Mouse (Mus musculus) adrenal gland, postnatal 14 days (tissue): ENCODE data around the gene Tada3. TPM values are rescaled to one million over a fixed set of nuclear protein-coding genes. Genes with fewer than 3 reads are reported as not detected.

Source experiments
- DNase-seq: peaks from one replicate; pipeline ENCODE4 v3.0.0; 2021; ENCODE audit warnings: mixed read lengths
- long read RNA-seq, 2 experiments: library from polyadenylated mRNA; stranded (forward); transcript quantifications; one replicate each; pipeline ENCODE4 v2.0.0; 2021
- total RNA-seq: library from RNA; stranded (reverse); gene quantifications from 2 replicates; pipeline ENCODE4 v1.2.3, GENCODE M21; 2021

Gene Tada3
- 34.9 and 35.5 TPM in 2 replicates for total RNA-seq
- long read RNA-seq, experiment 1, transcript Tada3-201 (9 exons, 2,848 nt) = major isoform, 7 of 61 reads
- long read RNA-seq, experiment 1, partial matches to known transcripts = 6 of 61 reads
- long read RNA-seq, experiment 1, other reads (novel, unspliced or antisense) = 47 of 61 reads
- long read RNA-seq, experiment 2, partial matches to known transcripts = 2 of 20 reads
- long read RNA-seq, experiment 2, other reads (novel, unspliced or antisense) = 16 of 20 reads

DNA sequence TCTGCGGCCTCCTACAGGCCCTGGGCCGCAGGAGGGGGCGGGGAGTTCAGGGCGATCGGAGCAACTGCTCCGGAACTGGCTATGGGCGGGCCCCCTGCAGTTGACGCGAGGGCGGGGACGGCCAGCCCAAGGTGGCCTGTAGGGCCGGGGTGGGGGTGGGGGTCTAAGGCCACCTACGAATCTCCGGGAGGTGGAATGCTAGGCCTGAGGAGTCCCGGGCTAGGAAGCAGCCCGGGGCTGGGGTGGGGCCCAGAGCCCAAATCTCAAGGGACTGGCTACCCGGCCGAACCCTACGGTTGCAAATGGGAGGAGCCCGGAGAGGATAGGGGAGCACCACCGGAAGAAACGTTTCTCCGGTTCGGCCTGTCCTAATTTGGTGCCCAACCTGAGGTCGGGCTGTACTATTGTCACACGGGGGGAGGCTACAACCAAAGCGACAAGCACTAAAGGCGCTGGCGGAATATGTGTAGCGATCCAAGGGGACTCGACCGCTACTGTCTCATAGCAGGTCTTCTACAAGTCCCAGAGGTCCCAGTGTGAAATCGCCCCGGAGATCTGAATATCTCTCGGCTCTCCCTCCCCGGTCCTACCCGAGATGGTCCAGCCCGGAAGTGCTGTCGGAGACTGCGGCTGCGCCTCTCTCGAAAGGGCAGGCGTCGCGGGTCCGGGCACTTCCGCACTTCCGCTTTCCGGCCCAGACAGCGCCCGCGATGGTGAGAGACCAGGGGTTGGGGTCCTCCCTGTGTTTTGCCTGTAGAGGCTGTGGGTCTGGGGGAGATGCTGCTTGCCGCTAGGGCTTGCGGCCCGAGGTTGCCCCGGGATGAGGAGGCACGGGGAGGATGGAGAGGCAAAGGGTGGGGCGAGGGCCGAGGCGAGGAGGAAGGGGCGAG, at the start of gene Tada3, which contains the start of gene Arpc4:
Tada3 (minus strand) TSS at position 388 of the 890 bp plus-strand sequence.
Arpc4 (plus strand) TSS at position 620 of the 890 bp plus-strand sequence.
- peak; percentile 96 for DNase-seq

DNA sequence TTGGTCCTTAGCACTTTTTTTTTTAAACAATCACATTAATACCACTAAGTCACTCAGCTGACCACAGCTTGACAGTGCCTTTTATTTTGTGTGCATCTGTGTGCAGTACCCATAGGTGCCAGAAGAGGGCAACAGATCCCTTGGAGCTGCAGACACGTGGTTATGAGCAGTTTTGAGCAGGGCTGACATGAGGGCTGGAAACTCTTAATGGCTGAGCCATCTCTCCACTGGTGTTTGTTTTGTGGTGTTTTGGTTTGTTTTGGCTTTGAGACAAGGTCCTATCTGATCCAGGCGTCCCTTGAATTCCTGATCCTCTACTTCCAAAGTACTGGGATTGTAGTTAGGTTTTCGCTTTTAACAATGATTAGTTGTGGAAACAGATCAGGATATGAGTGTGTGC, 49.7 kb upstream of the Tada3 start:
- DNase-seq = peak; percentile 73

GRCm38 (mm10) chr6:113426696-113427095, 49.0 kb upstream of the Tada3 start:
- no peak for DNase-seq

- no peak for DNase-seq
Observed at GRCm38 (mm10) chr6:113424187-113424586, 46.5 kb upstream of the Tada3 start.

DNA sequence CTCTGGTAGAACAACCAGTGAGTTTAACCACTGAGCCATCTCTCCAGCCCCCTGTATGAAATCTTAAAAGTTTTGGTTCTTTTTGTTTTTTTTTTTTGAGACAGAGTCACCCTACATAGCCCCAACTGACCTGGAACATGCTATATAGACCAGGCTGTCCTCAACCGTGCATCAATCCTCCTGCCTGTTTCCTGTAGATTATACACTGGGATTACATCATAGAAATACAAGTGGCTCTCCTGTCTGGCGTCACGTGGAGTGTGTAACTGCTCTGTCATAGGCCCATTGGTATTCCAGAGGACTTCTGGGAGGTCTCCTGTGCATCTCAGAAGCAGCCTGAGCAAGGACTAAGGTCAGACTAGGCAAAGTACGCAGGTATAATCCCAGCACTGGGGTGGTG, 45.3 kb upstream of the Tada3 start:
- DNase-seq = no peak

GRCm38 (mm10) chr6:113419199-113419587, 41.5 kb upstream of the Tada3 start, which contains the start of gene Rpusd3:
Rpusd3 (minus strand) TSS chr6:113419340.
- peak; percentile 100 for DNase-seq

- DNase-seq = peak; percentile 44
Observed at GRCm38 (mm10) chr6:113418441-113419198, 40.9 kb upstream of the Tada3 start.

- no peak for DNase-seq
Observed at GRCm38 (mm10) chr6:113416416-113416815, 38.7 kb upstream of the Tada3 start.

GRCm38 (mm10) chr6:113410001-113410400, 32.3 kb upstream of the Tada3 start:
- no peak for DNase-seq

- no peak for DNase-seq
Observed at GRCm38 (mm10) chr6:113406683-113407082, 29.0 kb upstream of the Tada3 start.

DNA sequence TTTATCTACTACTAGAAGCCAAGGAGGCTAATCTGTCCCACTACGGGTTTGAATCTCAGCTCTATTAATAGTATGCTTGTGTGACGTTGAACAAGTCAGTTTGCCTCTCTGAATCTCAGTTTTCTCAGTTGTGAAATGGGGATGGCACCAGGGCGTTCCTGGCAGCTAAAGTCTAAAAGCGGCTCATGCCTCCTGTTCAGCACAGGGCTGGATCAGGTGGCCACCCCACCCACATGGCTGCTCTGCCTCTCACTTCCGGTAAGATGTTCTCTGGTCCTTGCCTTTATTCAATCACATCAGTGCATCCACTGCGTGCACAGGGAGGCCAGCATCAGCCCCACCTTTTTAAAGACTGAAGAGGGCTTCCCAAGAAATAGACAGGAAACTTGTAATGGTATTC, 27.8 kb upstream of the Tada3 start:
- no peak for DNase-seq

DNA sequence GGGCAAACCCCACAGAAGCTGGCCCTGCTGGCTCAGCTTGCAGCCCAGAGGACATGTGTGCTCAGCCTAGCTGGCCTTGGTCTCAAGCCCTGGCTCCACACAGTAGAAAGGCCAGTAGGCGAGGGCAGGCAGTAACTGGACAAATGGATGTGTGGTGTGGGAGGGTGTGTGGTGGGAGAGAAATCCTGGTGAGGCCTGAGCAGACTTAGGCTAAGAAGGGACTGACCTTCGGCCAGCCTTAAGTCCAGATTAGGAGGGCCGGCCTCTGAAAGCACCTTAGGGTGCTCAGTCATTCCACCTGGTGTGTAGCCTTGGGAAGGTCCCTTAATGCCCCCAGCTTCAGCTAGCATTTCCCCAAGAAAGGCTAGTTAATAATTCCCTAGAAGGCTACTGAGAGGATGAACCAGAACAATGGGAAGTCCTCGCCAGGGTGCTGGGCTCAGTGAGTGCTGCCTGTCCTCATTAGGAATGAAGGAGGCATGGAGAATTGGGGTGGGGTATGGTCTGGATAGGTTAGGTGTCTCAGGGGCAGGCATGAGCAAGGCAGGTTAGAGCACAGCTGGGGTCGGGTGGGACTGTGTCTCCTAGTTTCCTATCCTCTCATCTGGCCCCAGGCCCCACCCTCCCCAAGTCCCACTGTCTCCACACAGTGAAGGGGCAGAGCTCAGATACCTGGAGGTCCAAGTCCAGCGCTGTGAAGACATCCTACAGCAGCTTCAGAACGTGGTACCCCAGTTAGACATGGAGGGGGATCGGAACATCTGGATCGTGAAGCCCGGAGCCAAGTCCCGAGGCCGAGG, 27.2 kb upstream of the Tada3 start:
- no peak for DNase-seq

GRCm38 (mm10) chr6:113402094-113402493, 24.4 kb upstream of the Tada3 start:
- no peak for DNase-seq

- DNase-seq = no peak
Observed at GRCm38 (mm10) chr6:113396270-113397030, 18.8 kb upstream of the Tada3 start.

DNA sequence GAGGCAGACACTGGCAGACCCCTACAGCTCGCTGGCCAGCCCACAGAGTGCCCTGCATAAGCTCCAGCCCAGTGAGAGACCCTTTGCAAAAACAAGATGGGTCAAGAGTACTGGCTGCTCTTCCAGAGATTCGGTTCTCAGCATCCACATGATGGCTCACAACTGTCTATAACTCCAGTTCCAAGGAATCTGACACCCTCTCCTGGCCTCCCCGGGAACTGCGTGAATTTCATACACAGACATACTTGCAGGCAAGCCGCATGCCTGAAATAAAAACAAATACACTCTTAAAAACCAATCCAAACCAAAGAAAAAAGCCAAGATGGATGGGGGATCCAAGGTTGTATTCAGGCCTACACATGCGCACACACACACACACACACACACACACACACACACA, 17.8 kb upstream of the Tada3 start:
- no peak for DNase-seq

DNA sequence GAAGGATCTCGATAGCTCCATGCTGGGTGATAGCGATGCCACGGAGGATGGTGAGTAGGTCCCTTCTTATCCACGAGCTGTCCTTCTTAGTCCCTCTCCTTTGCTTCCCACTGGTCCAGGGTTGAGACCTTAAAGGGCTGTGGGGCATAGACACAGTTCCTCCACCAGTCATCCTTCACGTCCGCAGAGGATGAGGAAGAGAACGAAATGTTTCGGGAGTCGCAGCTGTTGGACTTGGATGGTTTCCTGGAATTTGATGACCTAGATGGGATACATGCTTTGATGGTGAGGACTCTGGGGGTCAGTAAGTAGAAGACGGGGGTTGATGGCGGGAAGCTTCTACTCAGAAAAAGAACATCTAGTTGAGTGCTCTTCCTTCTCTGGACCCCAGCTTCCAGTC, 17.1 kb upstream of the Tada3 start:
- no peak for DNase-seq

DNA sequence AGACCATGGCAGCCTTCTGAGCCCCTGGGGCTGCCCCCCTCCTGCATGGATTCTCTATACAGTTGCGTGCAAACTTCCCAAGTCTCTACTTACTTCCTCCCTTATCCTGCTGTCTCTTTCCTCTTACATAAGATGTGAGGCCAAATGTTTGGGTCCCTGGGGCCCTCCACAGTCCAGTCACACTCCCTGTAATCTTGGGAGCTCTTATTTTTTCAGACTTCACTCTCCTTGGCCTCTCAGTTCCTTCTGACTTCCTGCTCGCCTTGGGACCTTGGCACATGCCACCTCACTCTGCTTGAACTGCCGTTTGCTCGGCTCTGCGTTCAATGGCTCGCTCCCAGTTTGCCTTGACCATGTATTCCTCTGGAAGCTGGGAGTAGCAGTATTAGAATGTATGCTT, 16.3 kb upstream of the Tada3 start:
- no peak for DNase-seq

DNA sequence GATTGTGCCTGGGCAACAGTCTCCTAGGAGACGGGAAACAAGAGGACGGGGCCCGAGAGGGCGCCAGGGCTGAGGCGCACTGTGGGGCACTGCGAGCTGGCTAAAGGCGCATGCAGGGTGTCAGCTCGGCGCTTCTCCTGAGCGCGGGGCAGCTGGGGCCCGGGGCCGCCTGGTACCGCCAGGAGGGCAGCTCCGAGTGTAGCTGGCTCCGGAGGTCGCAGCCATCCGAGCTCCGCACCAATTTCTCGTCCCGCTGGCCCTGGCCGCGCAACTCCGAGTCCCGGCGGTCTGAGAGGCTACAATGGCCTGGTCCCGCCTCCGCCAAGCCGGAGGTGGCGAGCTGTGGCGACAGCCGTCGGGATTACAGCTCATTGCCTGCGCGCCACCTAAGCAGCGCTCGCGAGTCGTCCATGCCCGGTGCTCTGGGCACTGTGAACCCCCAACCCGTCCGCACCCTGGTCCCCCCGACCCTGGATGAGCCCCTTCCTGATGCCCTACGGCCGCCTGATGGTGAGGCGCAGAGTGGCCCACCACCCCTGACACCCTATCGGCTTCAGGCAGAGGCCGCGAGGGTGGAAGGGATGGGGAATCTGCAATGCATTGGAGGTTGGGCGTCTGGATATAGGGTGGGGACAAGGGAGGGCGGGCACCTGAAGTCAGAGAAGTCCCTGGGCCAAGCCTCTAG, 14.8 kb upstream of the Tada3 start:
- peak; percentile 77 for DNase-seq

GRCm38 (mm10) chr6:113392015-113392386, 14.3 kb upstream of the Tada3 start:
- DNase-seq = no peak

DNA sequence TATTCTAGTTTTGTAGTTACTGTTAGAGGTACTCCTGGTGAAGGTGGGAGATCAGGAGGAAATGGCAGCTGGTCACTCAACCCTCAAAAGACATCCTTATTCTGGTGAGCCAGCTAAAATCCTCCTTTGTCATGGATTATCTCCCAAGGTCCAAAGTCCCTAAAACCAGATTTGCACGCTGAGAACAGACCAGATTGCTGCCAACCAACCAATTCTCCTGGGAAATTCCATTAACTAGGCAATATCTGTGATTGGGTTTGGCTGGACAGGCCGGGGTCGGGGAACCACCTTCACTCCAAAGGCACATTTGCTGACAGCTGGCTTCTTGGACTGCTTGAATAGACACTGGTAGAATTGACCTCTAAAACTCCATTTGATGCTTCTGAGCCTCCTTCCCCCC, 13.0 kb upstream of the Tada3 start:
- DNase-seq = no peak

DNA sequence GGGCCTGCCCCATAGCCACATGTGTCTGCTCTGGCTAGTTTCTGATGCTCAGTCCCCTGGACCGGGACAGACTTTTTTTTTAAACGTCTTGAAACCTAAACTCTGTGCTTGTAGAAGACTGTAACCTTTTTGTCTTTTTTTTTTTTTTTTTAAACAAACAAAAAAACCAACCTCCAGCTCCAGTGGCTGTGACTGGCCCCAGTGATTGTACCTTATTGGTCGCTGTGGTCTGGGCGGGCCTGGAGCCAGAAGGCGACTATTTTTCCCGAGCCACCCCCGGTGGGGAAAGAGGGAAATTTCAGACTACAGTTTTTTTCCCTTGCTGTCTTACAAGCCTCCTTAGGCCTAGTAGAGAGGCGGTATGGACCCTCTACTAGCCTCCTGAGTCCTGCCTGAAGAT, 11.3 kb upstream of the Tada3 start, which contains the start of gene Ttll3:
Ttll3 (plus strand) TSS at position 301 of the 400 bp plus-strand sequence.
- DNase-seq = no peak
